Mouse (Mus musculus) effector memory CD4-positive, alpha-beta T cell, adult 5 months (primary cell): Measurements from ENCODE around the gene Vgll2. TPM values are rescaled to one million over a fixed set of nuclear protein-coding genes. Genes with fewer than 3 reads are reported as not detected.

Source experiments
- polyA plus RNA-seq: library from polyadenylated mRNA; unstranded; fragments of 100-300 nt; shearing (Covaris generic); gene quantifications from one replicate; pipeline ENCODE4 v1.2.1, GENCODE M21; 2017

Gene Vgll2
- polyA plus RNA-seq, result not detected

DNA sequence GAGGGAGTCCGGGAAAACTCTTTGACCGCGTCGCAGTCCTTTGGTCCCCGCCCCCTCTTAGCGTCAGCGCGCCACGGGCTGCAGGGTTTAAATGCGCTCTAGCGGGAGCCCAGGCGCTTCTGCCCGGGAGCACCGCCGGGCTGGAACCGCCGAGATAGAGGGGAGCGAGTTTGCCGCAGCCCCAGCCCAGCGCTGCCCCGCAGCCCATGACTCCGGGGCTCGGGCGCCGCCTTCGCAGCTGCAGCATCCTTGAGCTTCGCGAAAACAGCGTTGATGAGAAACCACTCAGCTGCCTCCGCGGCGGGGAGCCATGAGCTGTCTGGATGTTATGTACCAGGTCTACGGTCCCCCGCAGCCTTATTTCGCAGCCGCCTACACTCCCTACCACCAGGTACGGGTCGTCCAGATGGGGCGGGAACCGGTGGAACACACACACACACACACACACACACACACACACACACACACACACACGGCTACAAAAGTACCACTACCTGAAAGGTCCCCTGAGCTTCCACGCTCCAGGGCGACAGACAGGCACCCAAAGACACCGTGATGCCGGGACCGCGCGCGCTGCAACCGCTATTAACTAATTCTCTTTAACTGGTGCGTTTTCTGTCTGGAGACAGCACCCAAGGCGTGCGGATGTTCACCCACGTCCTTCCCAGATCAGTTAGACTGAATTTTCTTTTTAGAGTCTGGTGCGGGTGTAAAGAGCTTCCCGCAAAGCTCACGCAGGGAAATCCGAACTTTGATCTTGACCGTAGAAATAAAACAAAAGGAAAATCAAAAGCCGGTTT is at the start of gene Vgll2:
Gene Vgll2 (plus strand): TSS at position 90 of the 800 bp plus-strand sequence.

Other genes starting within 250 kb of the Vgll2 start
- gene Ros1, start 172.7 kb downstream of the Vgll2 start, polyA plus RNA-seq, result 0.05 TPM
- 0.14 TPM for gene Dcbld1, start 211.1 kb downstream of the Vgll2 start, polyA plus RNA-seq